Mouse (Mus musculus): Measurements from ENCODE around the gene Rffl.
A peak's percentile ranks its signal among the peaks of the same experiment; 100 is the strongest.
"Not testable (repeated sequence)": the region's sequence is repeated elsewhere in the genome, so short reads cannot be mapped to it uniquely, and the experiment has no call there.

Rffl gene

DNA sequence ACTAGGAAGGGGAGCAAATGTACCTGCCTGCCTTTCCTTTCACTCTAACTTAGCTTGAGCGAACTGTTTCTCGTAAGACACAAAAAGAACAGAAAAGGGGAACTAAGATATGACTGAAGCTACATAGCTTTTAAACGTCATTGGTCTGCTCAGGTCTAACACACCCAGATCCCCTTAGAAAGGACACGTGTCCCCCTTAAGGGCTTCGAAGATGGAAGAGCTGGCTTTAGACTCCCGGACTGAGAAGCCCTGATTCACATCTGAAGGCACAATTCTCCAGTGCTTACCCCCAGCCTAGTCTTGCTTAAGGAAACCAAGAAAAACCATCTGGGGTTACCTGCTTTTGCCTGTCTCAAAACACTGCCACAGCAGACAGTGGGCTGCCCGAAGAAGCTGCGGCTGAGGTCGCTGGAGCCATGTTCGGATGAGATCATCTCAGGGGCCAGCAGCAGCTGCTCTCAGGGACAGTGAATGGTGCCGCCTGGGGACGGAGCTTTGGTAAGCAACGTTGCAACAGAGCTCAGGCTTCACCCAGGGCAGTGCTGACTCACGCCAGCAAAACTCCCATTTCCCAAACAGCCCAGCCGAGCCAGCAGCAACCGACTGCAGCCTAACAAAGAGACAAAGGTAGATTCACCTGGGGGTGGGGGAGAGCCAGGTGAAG is 25.5 kb downstream of the Rffl start:
- DNase-seq (ENCODE audit: low spot score): peak; percentile 63

DNA sequence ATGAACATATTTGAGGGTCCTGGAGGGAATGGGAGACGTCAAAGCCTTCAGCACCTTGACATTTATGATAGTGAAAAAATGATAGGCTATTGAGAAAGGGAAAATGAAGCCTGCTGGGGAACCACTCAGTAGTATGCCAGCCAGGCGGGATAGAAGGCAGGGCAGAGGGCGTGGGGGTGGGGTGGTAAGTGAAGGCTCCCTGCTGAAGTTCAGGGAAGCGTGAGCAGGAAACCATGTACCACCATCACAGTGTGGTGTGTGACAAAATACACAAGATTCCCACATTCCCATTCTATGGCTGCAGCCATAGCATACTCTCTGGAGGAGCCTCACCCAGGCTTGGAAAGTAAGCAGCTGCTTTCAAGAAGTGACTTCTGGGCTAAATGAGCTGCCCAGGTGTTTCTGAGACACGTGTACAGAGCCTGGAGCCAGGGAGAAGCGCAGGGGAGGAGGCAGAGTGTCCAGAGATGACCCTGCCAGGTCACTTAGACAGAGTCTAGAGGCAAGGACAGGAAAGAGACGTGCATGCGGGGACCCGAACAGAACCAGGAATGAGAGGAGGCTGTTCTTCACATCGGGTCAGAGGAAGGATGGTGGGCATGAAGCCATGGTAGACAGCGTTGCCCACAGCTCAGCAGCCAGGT is 26.1 kb downstream of the Rffl start:
- no peak for DNase-seq (ENCODE audit: low spot score)

DNA sequence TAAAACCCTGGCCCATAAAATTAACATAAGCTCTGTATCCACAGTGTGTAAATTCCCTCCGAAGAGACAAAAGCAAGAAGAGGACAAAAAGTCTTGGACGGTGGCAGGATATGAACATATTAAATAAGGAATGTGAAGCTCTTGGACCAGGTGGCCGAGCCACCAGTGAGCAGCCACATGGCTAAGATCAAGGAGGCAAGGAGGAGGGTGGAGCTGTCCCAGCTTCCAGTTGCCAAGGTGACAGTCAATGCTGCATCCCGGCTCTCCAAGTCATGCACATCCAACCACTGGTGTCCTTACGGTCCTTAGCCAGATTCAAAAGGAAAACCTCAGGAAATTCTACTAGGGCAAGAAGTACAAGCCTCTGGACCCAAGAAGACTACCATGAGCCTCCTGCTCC is 32.5 kb downstream of the Rffl start:
- no peak for DNase-seq (ENCODE audit: low spot score)

DNA sequence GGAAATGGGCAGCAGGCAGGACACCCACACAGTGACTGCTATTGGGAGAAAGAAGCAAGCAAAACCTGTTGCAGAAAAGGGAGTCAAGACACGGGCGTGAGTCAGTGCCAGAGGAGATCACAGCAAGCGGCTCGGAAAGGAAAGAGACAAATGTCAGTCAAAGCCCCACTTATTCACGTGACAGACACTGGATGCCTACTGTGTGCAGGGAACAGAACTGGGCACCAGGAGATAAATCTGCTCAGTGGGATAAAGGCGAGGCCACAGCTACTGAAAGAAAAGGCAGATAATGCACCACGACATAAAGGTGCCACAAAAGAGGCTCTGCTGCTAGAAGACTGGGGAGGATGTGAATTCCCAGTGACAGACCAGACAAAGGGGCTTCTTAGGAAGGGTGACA is 33.2 kb downstream of the Rffl start:
- no peak for DNase-seq (ENCODE audit: low spot score)

DNA sequence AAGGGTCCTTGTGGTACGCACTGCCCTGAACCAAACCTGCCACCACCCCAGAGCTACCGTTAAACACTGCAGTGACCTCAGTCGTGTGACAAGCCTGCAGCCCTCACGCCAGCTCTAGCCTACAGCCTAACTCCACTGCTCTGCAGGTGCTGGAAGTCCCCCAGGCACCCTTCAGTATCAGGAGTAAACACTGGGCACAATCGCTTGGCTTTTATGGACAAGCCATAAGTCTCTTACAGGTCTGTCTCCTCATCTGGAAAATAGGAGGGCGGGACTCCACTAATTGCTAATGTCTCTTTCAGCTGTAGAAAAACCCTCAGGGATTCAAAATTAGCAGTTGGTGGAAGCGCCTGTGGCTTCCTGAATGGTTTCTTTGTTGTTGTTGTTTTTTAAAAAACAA is 33.8 kb downstream of the Rffl start:
- DNase-seq (ENCODE audit: low spot score): no peak

DNA sequence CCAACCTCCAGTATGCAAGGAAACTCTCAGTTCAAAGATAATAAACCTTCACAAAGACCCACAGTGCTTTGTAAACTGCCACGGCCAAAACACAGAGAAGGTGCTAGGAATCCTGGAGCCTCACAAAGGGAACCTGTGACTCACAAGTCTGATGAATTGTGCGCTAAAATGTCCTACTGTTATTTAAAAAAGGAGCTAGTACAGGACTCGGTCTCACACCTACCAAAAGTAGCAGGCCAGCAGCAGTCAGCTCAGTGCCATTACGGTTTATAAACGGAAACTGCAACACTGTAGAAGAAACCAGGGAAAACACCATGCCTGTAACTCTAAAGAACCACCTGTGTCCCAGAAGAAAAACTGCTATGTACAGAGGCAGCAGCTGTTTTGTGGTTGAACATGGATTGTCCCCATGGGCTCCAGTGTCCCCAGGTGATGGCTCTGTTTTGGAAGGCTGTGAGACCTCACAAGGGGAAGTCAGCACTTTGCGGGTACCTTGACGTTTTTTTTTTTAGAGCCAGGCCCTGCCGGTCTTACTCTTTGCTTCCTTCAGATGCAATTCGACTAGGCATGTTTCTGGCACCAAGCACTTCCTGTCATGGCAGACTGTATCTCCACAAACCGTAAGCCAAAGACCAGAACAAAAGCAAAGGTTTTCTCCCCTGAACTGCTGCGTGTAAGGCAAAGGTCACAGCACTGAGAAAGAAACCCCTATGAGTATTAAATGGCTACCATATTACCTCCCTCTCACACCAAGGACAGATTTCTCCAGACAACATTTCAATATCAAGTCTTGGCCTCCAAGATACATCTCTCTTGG is 35.2 kb downstream of the Rffl start:
- no peak for DNase-seq (ENCODE audit: low spot score)

DNA sequence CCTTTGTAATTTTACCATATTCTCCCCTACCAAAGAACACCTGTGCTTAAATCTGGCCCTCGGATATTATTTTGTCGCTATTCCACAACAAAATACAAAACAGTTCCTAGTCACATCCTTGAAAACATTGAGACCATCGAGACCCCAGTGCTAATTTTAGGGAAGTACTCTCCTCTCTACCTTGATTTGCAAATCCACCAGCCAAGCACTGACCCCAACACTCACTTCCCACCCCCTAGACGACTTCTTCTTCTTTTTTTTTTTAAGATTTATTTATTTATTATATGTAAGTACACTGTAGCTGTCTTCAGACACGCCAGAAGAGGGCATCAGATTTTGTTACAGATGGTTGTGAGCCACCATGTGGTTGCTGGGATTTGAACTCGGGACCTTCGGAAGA is 36.7 kb downstream of the Rffl start:
- DNase-seq (ENCODE audit: low spot score): not testable (repeated sequence)

DNA sequence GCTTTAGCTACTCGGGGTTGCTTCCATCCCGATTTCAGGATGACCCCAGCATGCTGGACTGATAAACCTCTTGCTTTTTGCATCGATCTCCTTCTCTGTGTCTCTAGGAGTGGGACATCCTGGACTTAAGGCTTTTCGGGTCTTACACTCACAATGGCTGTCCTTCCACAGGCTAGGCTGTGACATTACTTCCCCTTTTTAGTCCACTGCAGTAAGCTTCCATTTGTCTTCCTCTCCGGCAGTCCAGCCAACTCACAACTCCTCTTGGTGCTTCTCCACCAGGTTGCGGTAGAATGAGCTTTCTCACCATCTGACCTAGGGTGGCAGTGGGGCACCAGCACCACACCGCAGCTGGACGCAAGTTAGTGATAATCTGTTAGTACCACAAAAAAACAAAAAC is 37.1 kb downstream of the Rffl start:
- DNase-seq (ENCODE audit: low spot score): no peak

DNA sequence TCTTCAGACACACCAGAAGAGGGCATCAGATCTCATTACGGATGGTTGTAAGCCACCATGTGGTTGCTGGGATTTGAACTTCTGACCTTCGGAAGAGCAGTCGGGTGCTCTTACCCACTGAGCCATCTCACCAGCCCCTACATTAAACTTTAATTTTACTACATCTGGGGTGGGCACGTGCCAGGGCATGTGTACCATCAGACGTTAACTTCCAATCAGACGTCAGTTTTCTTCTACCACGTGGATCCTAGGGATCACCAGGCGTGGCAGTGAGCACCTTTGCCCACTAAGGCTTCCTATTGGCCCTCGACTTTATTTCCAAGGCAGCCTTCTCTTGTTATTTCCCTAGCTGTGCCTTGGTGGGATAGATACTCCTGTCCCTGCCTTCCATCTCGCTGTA is 38.6 kb downstream of the Rffl start:
- DNase-seq (ENCODE audit: low spot score): not testable (repeated sequence)

DNA sequence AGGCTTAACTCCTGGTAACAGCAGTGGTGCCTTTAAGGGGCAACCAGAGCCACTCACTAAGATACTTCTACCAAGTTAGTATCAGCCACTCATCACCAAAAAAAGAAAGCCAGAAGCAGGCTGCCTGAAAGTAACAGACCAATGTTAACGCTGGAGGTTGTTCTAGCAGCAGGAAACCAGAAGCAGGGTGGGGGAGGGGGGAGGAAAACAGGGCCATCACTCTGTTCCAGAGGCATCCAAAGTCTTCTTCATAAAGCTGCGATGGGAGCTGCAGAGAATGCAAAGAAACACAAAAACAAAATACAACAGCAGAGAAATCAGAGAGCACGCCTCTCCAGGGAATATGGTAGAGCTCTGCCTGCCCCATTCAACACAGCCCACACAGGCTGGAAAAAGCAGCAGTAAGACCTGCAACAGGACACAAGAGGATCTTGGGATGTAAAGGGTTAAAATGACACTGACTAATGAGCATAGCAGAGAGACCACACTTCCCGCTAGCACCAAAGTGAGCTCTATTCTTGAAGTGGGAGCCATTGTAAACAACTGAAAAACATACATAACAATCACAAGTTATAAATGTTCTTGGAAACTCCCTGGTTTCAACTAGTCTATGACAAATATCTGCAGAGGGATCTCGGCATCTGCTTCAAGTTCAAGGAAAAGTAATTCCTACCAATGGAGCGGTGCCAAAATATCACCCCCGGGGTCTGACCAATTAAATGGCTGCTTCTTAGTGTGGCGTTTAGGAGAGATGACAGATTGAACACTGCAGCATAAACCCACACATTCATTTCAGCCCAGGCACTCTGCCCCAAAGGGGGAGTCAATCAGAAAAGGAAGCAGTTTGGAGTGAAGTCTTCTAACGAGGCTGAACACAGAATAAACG is 39.8 kb downstream of the Rffl start:
- DNase-seq (ENCODE audit: low spot score): no peak

DNA sequence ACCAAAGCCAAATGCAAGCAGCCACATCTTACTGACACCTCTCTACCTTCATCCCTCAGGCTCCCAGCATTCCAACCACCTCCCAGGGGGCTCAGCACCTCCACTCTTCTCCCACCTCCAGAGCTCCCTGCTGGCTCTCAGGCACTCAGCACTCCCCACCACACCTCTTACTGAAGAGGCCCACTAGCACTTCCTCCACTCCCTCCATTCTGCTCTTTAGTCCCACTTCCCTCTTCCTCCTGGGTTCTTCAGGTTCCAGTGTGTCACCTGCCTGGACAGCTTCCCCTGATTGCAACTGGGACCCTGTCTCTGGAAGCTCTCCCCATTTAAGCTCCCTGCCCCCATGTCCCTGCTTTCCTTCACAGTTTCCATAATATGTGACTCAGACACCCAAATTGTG is 44.2 kb downstream of the Rffl start:
- no peak for DNase-seq (ENCODE audit: low spot score)

DNA sequence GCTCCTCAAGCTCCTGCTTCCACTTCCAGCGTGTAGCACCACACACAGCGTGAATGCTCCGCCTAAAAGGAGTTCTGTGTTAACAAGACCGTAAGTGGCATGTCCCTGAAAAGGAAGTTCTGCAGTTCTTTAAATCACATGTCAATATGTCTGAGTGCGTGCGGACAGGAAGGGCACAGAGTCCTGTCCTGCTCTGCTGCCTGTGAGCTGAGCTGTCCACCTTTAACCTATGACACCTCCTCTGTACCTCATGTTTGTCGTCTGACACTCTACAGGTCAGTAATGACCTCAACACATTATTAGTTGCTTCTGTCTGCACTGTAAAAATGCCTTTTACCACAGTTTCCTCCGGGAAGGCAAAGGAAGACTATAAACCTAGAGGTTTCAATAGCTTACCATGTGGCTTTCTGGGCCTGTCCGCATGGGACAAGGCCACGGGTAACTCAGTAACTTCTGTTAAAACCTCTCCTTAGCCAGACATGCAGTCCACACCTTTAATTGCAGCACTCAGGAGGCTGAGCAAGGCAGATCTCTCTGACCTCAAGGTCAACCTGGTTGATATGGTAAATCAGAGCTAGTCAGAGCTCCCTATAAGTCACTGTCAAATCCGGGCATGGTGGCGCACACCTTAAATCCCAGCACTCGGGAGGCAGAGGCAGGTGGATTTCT is 50.1 kb downstream of the Rffl start:
- no peak for DNase-seq (ENCODE audit: low spot score)

DNA sequence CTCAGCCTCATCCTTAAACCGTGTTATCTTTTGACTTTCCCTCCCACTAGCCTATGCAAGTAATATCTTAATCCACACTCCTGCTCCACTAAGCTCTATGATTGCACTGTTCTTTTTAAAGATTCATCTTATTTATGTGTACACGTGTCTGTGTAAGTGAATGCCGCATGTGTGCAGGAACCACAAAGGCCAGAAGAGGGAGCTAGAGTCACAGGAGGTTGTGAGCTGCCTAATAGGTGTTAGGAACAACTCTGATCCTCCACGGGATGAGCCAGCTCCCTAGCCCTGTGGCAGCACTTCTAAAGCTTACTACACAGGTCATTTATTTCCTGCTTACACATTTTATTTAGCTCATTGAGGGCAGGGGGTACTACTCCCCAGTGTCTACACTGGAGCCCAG is 51.7 kb downstream of the Rffl start:
- DNase-seq (ENCODE audit: low spot score): peak; percentile 34

DNA sequence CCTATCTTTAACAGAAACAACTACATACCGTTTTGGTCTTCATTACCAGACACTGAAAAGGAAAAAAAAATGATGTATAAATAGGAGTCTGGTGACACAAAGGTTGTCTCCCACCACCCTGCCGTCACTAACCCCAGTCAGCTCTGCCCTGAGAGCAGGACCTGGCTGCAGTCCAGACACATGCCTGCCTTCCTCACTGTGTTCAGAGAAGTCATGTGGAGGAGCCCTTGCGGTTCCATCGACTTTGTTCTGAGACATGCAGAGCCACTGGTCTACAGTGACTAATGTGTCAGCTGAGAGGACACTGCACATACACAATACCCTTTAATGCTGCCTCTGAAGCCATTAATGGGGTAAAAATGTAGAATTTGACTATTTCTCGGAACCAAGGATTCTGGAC is 62.5 kb downstream of the Rffl start:
- DNase-seq (ENCODE audit: low spot score): no peak

DNA sequence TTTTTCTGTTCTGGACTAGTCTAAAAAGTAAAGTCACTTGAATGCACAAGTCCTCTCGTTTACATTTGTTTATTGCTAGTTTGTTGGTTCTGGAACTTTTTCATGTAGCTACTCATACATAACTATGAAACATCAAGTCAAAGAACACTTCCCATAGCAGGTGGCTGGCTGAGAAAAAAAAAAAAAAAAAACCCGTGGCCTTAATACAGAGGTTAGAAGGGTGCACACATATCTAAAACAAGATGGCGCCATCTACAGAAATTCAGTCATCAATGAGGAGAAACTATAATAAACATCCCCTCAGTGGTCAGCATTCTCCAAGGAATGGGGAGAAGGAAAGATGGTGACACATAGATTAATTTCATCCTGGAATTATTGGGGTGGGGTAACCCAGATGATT is 63.6 kb downstream of the Rffl start:
- DNase-seq (ENCODE audit: low spot score): no peak

DNA sequence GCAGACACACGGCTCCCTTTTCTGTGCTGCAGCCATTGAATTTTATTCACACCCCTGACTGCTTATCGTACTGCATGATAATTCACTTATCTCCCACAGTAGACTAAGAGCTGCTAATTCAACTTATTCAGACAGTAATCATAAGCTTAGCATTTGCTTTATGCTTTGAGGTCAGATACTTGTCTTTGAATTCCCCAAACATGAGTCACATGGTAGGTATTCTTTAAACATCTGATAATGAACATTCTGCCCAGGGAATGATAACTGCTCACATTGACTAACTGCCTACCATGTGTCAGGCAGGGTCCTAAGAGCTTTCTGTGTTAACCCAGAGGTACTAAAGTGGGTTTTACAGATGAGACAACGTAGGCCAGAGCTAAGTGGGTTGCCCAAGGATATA is 64.4 kb downstream of the Rffl start:
- no peak for DNase-seq (ENCODE audit: low spot score)

DNA sequence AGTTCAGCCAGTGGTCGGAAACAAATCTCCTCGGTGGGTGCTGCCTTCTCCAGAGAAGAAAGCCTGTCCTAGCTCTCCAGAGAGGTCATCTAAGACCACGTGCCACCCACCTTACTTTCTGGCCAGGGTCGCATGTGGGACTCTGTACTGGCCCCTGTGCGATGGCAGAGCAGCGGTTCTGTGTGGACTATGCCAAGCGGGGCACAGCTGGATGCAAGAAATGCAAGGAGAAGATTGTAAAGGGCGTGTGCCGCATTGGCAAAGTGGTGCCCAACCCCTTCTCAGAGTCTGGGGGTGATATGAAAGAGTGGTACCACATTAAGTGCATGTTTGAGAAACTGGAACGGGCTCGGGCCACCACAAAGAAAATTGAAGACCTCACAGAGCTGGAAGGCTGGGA is 87.6 kb downstream of the Rffl start:
- DNase-seq (ENCODE audit: low spot score): no peak

DNA sequence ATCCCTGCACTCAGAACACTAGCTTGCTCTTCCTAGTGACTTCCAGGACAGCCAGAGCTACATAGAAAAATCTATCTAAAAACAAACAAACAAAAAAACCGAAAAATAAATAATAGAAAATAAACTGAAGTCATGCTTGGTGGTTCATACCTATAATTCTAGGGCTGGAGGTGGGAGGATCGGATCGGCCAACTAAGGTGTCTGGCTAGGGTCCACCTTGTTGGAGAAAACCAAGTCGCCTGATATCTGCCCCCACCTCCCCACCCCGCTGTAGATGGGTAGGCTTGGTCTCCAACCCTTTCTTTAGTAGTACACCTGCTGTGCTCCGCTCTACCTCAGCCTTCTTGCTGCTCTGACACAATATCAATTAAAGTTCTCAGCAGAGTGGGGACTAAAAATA is 88.8 kb downstream of the Rffl start:
- no peak for DNase-seq (ENCODE audit: low spot score)

DNA sequence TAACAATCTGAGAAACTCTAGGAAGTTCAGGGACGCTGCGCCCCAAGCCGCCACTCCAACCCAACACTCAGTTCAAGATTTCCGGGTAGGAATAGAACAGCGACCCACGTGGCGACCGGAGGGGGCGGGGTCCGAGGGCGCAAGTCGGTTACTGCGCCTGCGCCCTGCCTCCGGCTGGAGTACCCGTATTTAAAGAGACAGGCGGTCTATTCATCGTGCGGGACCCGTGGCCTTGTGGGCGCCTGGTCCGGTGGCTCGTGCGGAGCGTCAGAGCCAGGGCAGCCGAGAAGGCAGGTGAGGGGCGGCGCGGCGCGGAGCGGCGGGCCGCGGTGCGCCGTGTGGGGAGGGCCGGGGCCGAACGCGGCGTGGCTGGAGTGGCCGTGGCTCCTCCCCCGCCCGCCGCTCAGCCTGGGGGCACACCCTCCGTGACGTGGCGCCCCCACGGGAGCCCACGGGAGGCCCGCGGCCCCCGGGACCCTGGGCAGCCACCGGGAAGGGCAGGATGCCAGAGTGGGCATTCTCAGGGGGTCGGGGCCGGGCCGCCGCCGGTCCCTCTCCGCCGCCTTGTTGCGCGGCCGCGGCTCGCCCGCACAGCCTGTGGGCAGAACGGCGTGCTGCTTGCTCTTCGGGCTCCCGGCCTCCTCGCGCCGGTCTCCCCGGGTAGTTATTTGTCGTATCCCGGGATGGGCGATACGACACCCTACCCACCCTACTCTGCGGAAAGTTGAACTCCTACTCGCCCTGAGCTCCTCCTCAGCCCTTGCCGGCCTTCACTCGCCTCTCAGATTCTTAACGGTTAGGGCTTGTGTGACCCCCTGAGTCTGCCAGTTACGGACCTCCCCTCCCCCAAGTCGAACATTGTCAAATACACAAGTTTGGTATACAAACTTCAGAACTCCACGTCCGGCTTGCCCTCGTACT is 89.8 kb downstream of the Rffl start, which contains the start of gene Lig3:
Lig3 (plus strand) TSS at position 126 of the 921 bp plus-strand sequence.
- DNase-seq (ENCODE audit: low spot score): peak; percentile 94

DNA sequence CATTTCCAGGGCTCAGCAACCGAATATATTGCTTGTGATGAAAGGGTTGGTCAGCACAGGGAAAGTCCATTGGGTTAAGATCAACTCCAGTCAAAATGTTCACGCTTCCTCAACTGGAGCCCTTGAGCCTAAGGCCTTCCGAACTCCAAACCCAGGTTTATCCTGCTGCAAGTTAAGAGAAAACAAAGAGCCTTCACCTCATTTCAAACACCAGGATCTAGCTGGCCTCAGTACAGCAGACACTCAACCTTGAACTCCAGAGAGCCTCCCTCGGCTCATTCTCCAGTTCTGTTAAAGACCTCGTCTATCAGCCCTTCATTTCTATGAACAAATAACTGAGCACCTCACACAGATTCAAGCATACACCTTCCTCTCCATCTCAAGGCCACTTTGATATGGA is 90.9 kb downstream of the Rffl start:
- DNase-seq (ENCODE audit: low spot score): no peak
